Mouse (Mus musculus): ENCODE data around the gene Zscan4e.
"Not testable (repeated sequence)": the region's sequence is repeated elsewhere in the genome, so short reads cannot be mapped to it uniquely, and the experiment has no call there.

The Zscan4e gene

GRCm38 (mm10) chr7:11310582-11310981, at the start of gene Zscan4e:
Zscan4e (minus strand) TSS chr7:11310682.
- DNase-seq, result not testable (repeated sequence)
